Mouse (Mus musculus) bone marrow macrophage, adult 2 months (primary cell): ENCODE data around the gene Oprl1.

Experiments
- CTCF ChIP-seq: IDR thresholded peaks from 2 replicates; pipeline ENCODE4 v1.5.1; 2012; ENCODE audit warnings: low read depth, mild to moderate bottlenecking, low read length, moderate library complexity
- POLR2A ChIP-seq: IDR thresholded peaks from 2 replicates; pipeline ENCODE4 v1.6.1; 2012; ENCODE audit warnings: mild to moderate bottlenecking, low read depth, low read length, borderline replicate concordance

- TF ChIP-seq CTCF (no peak), POLR2A (no peak)
These were observed at the start of gene Oprl1 for GRCm38 (mm10) chr2:181714903-181715326.
